Mouse (Mus musculus) v-Abl transformed pro-B cells (cell line): Measurements from ENCODE around the gene Zp3.

Experiments used
- in situ Hi-C, 2 experiments: fragments of 400-800 bp; cut with MboI; formaldehyde crosslinking; loops; one replicate each; pipeline ENCODE4 v1.15.1; 2025; ENCODE audit not compliant: unreplicated experiment in 2 of 2

Zp3 gene

GRCm38 (mm10) chr5:135996162-135996561 lies 16.3 kb downstream of the Zp3 start:
- in situ Hi-C loops, result no loop called here

GRCm38 (mm10) chr5:136001222-136001621 lies 21.3 kb downstream of the Zp3 start:
- in situ Hi-C loops, result no loop called here

- in situ Hi-C loops, result no loop called here
These were observed 22.4 kb downstream of the Zp3 start for GRCm38 (mm10) chr5:136002325-136002724.

GRCm38 (mm10) chr5:136002751-136003151 lies 22.9 kb downstream of the Zp3 start:
- in situ Hi-C loops, result no loop called here

- in situ Hi-C loops, result no loop called here
These were observed 24.6 kb downstream of the Zp3 start for GRCm38 (mm10) chr5:136004537-136004936.

- in situ Hi-C loops, result no loop called here
These were observed 27.8 kb downstream of the Zp3 start for GRCm38 (mm10) chr5:136007745-136008144.

- in situ Hi-C loops, result no loop called here
These were observed 35.0 kb downstream of the Zp3 start for GRCm38 (mm10) chr5:136014877-136015276.

GRCm38 (mm10) chr5:136015586-136015985 lies 35.7 kb downstream of the Zp3 start:
- in situ Hi-C loops, result no loop called here

GRCm38 (mm10) chr5:136016014-136016876 lies 36.3 kb downstream of the Zp3 start:
- in situ Hi-C loops, result no loop called here

- in situ Hi-C loops, result no loop called here
These were observed 37.4 kb downstream of the Zp3 start for GRCm38 (mm10) chr5:136017262-136017661.

GRCm38 (mm10) chr5:136018726-136019125 lies 38.8 kb downstream of the Zp3 start:
- in situ Hi-C loops, result no loop called here

GRCm38 (mm10) chr5:136019907-136020306 lies 40.0 kb downstream of the Zp3 start:
- in situ Hi-C loops, result no loop called here

GRCm38 (mm10) chr5:136025712-136026111 lies 45.8 kb downstream of the Zp3 start:
- in situ Hi-C loops, result no loop called here

- in situ Hi-C loops, result no loop called here
These were observed 47.0 kb downstream of the Zp3 start for GRCm38 (mm10) chr5:136026859-136027258.

GRCm38 (mm10) chr5:136027612-136028311 lies 47.9 kb downstream of the Zp3 start:
- in situ Hi-C loops, result no loop called here

GRCm38 (mm10) chr5:136034868-136035267 lies 55.0 kb downstream of the Zp3 start:
- in situ Hi-C loops, result no loop called here

GRCm38 (mm10) chr5:136035285-136035684 lies 55.4 kb downstream of the Zp3 start:
- in situ Hi-C loops, result no loop called here

- in situ Hi-C loops, result no loop called here
These were observed 56.8 kb downstream of the Zp3 start for GRCm38 (mm10) chr5:136036667-136037066.
